In genomic region chr12:31158885-31159284, GRCm38 (mm10) we compare ENCODE assay signal across 23 mouse cellular contexts.
DNase-seq lines count a peak whose midpoint lies in the region; ATAC-seq and TF ChIP-seq lines count a peak whose summit lies in the region.
"Had no signal": no experiment of that assay in that cellular context is flagged by ENCODE, and none has a peak within 500 bp of the region (broad histone marks: within the 10 kb centered on the region; RNA-seq: fewer than 3 reads in every experiment).

No protein-coding gene starts in this region.

- no peak overlapping the region for H3K9ac ChIP-seq in intestine, embryonic 15.5 days
- H3K9ac ChIP-seq in intestine, postnatal 0 days (ENCODE audit: low read depth, low read length), result no peak overlapping the region
- H3K9ac ChIP-seq: embryonic facial prominence, embryonic 12.5 days; embryonic facial prominence, embryonic 15.5 days; forebrain, postnatal 0 days; hindbrain, embryonic 13.5 days had no signal

- H3K4me3 ChIP-seq in intestine, embryonic 15.5 days (replicated peaks), result no peak overlapping the region
- H3K4me3 ChIP-seq in intestine, postnatal 0 days (ENCODE audit: low read depth, low read length), result no peak overlapping the region
- no peak overlapping the region for H3K4me3 ChIP-seq in limb, embryonic 10.5 days
- H3K4me3 ChIP-seq: embryonic facial prominence, embryonic 12.5 days; embryonic facial prominence, embryonic 15.5 days; gastrocnemius, adult 2 months; heart, adult 2 months; hindbrain, embryonic 10.5 days; hindbrain, embryonic 13.5 days had no signal

- WGBS in intestine, embryonic 15.5 days, result 77% methylated on average over 4 of the region's 4 CpGs
- 79% methylated on average over 4 of the region's 4 CpGs for WGBS in intestine, postnatal 0 days
- 91% methylated on average over 4 of the region's 4 CpGs for WGBS in limb, embryonic 10.5 days

- no peaks in the 10 kb centered on the region for H3K4me1 ChIP-seq in intestine, embryonic 15.5 days (replicated peaks)
- H3K4me1 ChIP-seq in intestine, postnatal 0 days (replicated peaks; ENCODE audit: control insufficient read depth, insufficient read depth, low read length), result no peaks in the 10 kb centered on the region
- H3K4me1 ChIP-seq in limb, embryonic 10.5 days, result no peaks in the 10 kb centered on the region
- H3K4me1 ChIP-seq: embryonic facial prominence, embryonic 12.5 days; embryonic facial prominence, embryonic 15.5 days; hindbrain, embryonic 10.5 days; hindbrain, embryonic 13.5 days had no signal

- no peaks in the 10 kb centered on the region for H3K27me3 ChIP-seq in intestine, embryonic 15.5 days (replicated peaks)
- no peaks in the 10 kb centered on the region for H3K27me3 ChIP-seq in intestine, postnatal 0 days (replicated peaks; ENCODE audit: control insufficient read depth, insufficient read depth, low read length)
- H3K27me3 ChIP-seq in limb, embryonic 10.5 days (ENCODE audit: low read depth, poor library complexity, severe bottlenecking), result no peaks in the 10 kb centered on the region
- H3K27me3 ChIP-seq: embryonic facial prominence, embryonic 12.5 days; embryonic facial prominence, embryonic 15.5 days; hindbrain, embryonic 13.5 days had no signal

- peak; percentile 15 for DNase-seq in limb, embryonic 10.5 days (ENCODE audit: low spot score)
- DNase-seq in layer of hippocampus, adult 9-11 months, result no peak
- no peak for DNase-seq in gastrocnemius, adult 8-10 months (ENCODE audit: low spot score in 2 of 2)
- DNase-seq: adrenal gland, adult 2 months; adrenal gland, postnatal 14 days; cerebellum, adult 11-12 months; cerebellum, adult 9-10 months; cerebellum, postnatal 25 days; forebrain, postnatal 0 days; gastrocnemius, adult 2 months; gastrocnemius, postnatal 25 days; heart, adult 2 months had no signal

- H3K4me2 ChIP-seq in intestine, embryonic 15.5 days (replicated peaks), result no peak overlapping the region
- H3K4me2 ChIP-seq in intestine, postnatal 0 days (replicated peaks; ENCODE audit: low read depth), result no peak overlapping the region
- H3K4me2 ChIP-seq: embryonic facial prominence, embryonic 12.5 days; embryonic facial prominence, embryonic 15.5 days; heart, embryonic 11.5 days; hindbrain, embryonic 13.5 days had no signal

- H3K27ac ChIP-seq in intestine, embryonic 15.5 days, result 0 out of 2 replicates have a peak overlapping the region, but pooled peaks have one; percentile 13
- no peak overlapping the region for H3K27ac ChIP-seq in intestine, postnatal 0 days (ENCODE audit: low read depth, low read length)
- H3K27ac ChIP-seq in limb, embryonic 10.5 days, result no peak overlapping the region
- H3K27ac ChIP-seq: embryonic facial prominence, embryonic 12.5 days; embryonic facial prominence, embryonic 15.5 days; gastrocnemius, adult 2 months; heart, adult 2 months; hindbrain, embryonic 10.5 days; hindbrain, embryonic 13.5 days had no signal

- H3K9me3 ChIP-seq in intestine, embryonic 15.5 days, result no peaks in the 10 kb centered on the region
- H3K9me3 ChIP-seq in intestine, postnatal 0 days (ENCODE audit: control insufficient read depth), result no peaks in the 10 kb centered on the region
- no peaks in the 10 kb centered on the region for H3K9me3 ChIP-seq in limb, embryonic 10.5 days (replicated peaks)
- H3K9me3 ChIP-seq: embryonic facial prominence, embryonic 12.5 days; embryonic facial prominence, embryonic 15.5 days; hindbrain, embryonic 10.5 days; hindbrain, embryonic 13.5 days had no signal

- no peaks in the 10 kb centered on the region for H3K36me3 ChIP-seq in intestine, embryonic 15.5 days
- H3K36me3 ChIP-seq in intestine, postnatal 0 days (ENCODE audit: control insufficient read depth, insufficient read depth), result no peaks in the 10 kb centered on the region
- no peaks in the 10 kb centered on the region for H3K36me3 ChIP-seq in limb, embryonic 10.5 days
- H3K36me3 ChIP-seq: embryonic facial prominence, embryonic 12.5 days; embryonic facial prominence, embryonic 15.5 days; hindbrain, embryonic 10.5 days; hindbrain, embryonic 13.5 days had no signal

- TF ChIP-seq CTCF in intestine, postnatal 0 days (IDR thresholded peaks at IDR 0.05; ENCODE audit: low read depth), result no peak

- ATAC-seq in intestine, embryonic 15.5 days, result no peak
- ATAC-seq in intestine, postnatal 0 days, result no peak
- ATAC-seq in hematopoietic stem cell, adult 5-6 weeks (replicated peaks in 1 of 2; ENCODE audit: insufficient read depth in 1 of 2, low FRiP score in 2 of 2, low TSS enrichment in 1 of 2, low read depth in 1 of 2, poor library complexity in 2 of 2, severe bottlenecking in 2 of 2), result peak; percentile 66 to 82
- ATAC-seq: CD4-positive, CD25-positive, alpha-beta regulatory T cell, adult 4 months; forebrain, embryonic 14.5 days; forebrain, postnatal 0 days; hindbrain, embryonic 16.5 days had no signal

Comparison
In these comparisons a context has a peak if more than half of its experiments do, and no peak if none do; other contexts are left out.
1. ATAC-seq: peak in hematopoietic stem cell, adult 5-6 weeks (2 of 2); none in intestine, embryonic 15.5 days (single experiment) and intestine, postnatal 0 days (single experiment).